Mouse (Mus musculus): Measurements from ENCODE around the gene Gcm1.

The Gcm1 gene

GRCm38 (mm10) chr9:78103965-78104560, 52.3 kb downstream of the Gcm1 start:
- DNase-seq, result no peak

- no peak for DNase-seq
Measured at GRCm38 (mm10) chr9:78104973-78105372, 53.2 kb downstream of the Gcm1 start.

GRCm38 (mm10) chr9:78105501-78105932, 53.8 kb downstream of the Gcm1 start:
- DNase-seq, result no peak

- peak; percentile 42 to 68 for DNase-seq
Measured at GRCm38 (mm10) chr9:78106821-78107220, 55.1 kb downstream of the Gcm1 start.

- no peak for DNase-seq
Measured at GRCm38 (mm10) chr9:78107582-78107911, 55.8 kb downstream of the Gcm1 start.

GRCm38 (mm10) chr9:78107912-78108795, 56.4 kb downstream of the Gcm1 start:
- DNase-seq, result peak; percentile 70 to 74

GRCm38 (mm10) chr9:78108796-78109239, 57.1 kb downstream of the Gcm1 start, which contains the start of the genes Fbxo9 and Ick:
TSS of gene Fbxo9 (minus strand) at chr9:78109065.
TSS of gene Ick (plus strand) at chr9:78109192.
- peak; percentile 92 to 94 for DNase-seq

GRCm38 (mm10) chr9:78109656-78110055, 57.9 kb downstream of the Gcm1 start:
- DNase-seq, result no peak

- no peak for DNase-seq
Measured at GRCm38 (mm10) chr9:78111456-78111855, 59.7 kb downstream of the Gcm1 start.

GRCm38 (mm10) chr9:78112770-78113537, 61.2 kb downstream of the Gcm1 start:
- DNase-seq, result peak; percentile 86 to 92

GRCm38 (mm10) chr9:78113538-78113885, 61.8 kb downstream of the Gcm1 start:
- no peak for DNase-seq

Data from kidney, adult 8-10 months (tissue).